19 mouse cellular contexts compared by ENCODE assay signal in the genomic region with DNA sequence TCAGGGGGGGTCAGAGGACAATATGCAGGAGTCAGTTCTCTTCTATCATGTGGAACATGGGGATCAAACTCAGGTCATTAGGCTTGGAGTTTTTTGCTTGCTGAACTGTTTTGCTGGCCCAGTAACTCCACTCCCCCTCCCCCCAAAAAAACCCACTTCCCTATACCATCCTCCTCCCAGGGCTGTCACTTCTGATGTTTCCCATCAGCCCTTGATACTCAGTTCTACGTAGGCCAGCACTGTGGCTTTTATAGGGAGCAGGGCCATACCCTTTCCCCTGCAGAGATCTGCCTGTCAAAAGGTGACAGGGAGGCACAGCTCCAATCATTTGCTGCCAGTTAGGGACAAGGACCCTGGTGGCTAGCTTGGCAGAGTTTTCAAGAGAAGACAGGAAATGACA. TPM values are rescaled to one million over a fixed set of nuclear protein-coding genes. Genes with fewer than 3 reads are reported as not detected.
DNase-seq lines count a peak whose midpoint lies in the region; ATAC-seq and TF ChIP-seq lines count a peak whose summit lies in the region.
"Had no signal": no experiment of that assay in that cellular context is flagged by ENCODE, and none has a peak within 500 bp of the region (broad histone marks: within the 10 kb centered on the region; RNA-seq: fewer than 3 reads in every experiment).

No protein-coding gene starts in this region.

- WGBS in midbrain, postnatal 0 days: 62% methylated on average over 1 of the region's 1 CpGs
- WGBS in forebrain, embryonic 11.5 days: 56% methylated on average over 1 of the region's 1 CpGs

- no peak overlapping the region for H3K9ac ChIP-seq in midbrain, postnatal 0 days (replicated peaks; ENCODE audit: low read length, poor library complexity, severe bottlenecking)
- no peak overlapping the region for H3K9ac ChIP-seq in forebrain, embryonic 11.5 days (ENCODE audit: low read length)
- H3K9ac ChIP-seq: forebrain, embryonic 12.5 days; heart, embryonic 12.5 days; limb, embryonic 13.5 days; liver, embryonic 15.5 days; midbrain, embryonic 15.5 days had no signal

- no peak overlapping the region for H3K4me3 ChIP-seq in bone marrow macrophage, adult 2 months (ENCODE audit: insufficient read depth, low read length)
- no peak overlapping the region for H3K4me3 ChIP-seq in midbrain, postnatal 0 days (ENCODE audit: low read depth, low read length)
- H3K4me3 ChIP-seq in forebrain, embryonic 11.5 days (ENCODE audit: low read depth, low read length): no peak overlapping the region
- H3K4me3 ChIP-seq: forebrain, embryonic 12.5 days; heart, embryonic 12.5 days; limb, embryonic 13.5 days; liver, embryonic 15.5 days; midbrain, embryonic 15.5 days had no signal

- no peaks in the 10 kb centered on the region for H3K27me3 ChIP-seq in midbrain, postnatal 0 days (ENCODE audit: insufficient read depth, low read length)
- H3K27me3 ChIP-seq in forebrain, embryonic 11.5 days (ENCODE audit: control insufficient read depth, insufficient read depth, low read length): 0 out of 2 replicates have a peak, but pooled peaks cover 2% of the 10 kb centered on the region
- H3K27me3 ChIP-seq: limb, embryonic 13.5 days; midbrain, embryonic 15.5 days had no signal

- no peak overlapping the region for H3K4me2 ChIP-seq in midbrain, postnatal 0 days (ENCODE audit: low read depth, low read length, poor library complexity, severe bottlenecking)
- H3K4me2 ChIP-seq in forebrain, embryonic 11.5 days (ENCODE audit: low read depth, low read length, severe bottlenecking): no peak overlapping the region
- H3K4me2 ChIP-seq: forebrain, embryonic 12.5 days; heart, embryonic 12.5 days; limb, embryonic 13.5 days; liver, embryonic 15.5 days; midbrain, embryonic 15.5 days had no signal

- H3K4me1 ChIP-seq in bone marrow macrophage, adult 2 months (ENCODE audit: control insufficient read depth, insufficient read depth, low read length): peaks cover 52% of the 10 kb centered on the region
- peaks cover 2% of the 10 kb centered on the region; the same call in 1 of the 2 replicates for H3K4me1 ChIP-seq in midbrain, postnatal 0 days (ENCODE audit: insufficient read depth, low read length)
- H3K4me1 ChIP-seq in forebrain, embryonic 11.5 days (replicated peaks; ENCODE audit: control insufficient read depth, insufficient read depth, low read length): peaks cover 7% of the 10 kb centered on the region; the same call in 1 of the 2 replicates

- H3K36me3 ChIP-seq in midbrain, postnatal 0 days (ENCODE audit: insufficient read depth, low read length): no peaks in the 10 kb centered on the region
- no peaks in the 10 kb centered on the region for H3K36me3 ChIP-seq in forebrain, embryonic 11.5 days (ENCODE audit: control insufficient read depth, insufficient read depth, low read length)
- H3K36me3 ChIP-seq: forebrain, embryonic 12.5 days; heart, embryonic 12.5 days; limb, embryonic 13.5 days; liver, embryonic 15.5 days; midbrain, embryonic 15.5 days had no signal

- ATAC-seq in megakaryocyte, adult 5-6 weeks (ENCODE audit: poor library complexity, severe bottlenecking): peak; percentile 70
- ATAC-seq in midbrain, postnatal 0 days (ENCODE audit: low FRiP score): no peak
- no peak for ATAC-seq in forebrain, embryonic 11.5 days (replicated peaks; ENCODE audit: low FRiP score)
- ATAC-seq: hindbrain, postnatal 0 days; midbrain, embryonic 15.5 days had no signal

- no peak for TF ChIP-seq CTCF in bone marrow macrophage, adult 2 months (IDR thresholded peaks at IDR 0.05; ENCODE audit: low read depth, low read length)
- no peak for TF ChIP-seq CTCF in midbrain, postnatal 0 days (IDR thresholded peaks at IDR 0.05)

- DNase-seq in thymus, postnatal 25 days: peak; percentile 22
- DNase-seq in thymus, postnatal 0 days (ENCODE audit: low spot score): no peak
- DNase-seq in urinary bladder, postnatal 36 days (ENCODE audit: low spot score in 2 of 2): no peak
- no peak for DNase-seq in midbrain, postnatal 0 days (ENCODE audit: low spot score)
- no peak for DNase-seq in forebrain, embryonic 11.5 days (ENCODE audit: low spot score)
- DNase-seq: adrenal gland, postnatal 14 days; cerebellum, adult 2 months; gastrocnemius, postnatal 36 days; heart, postnatal 4 days; kidney, adult 9 months; kidney, postnatal 4 days had no signal

- no peaks in the 10 kb centered on the region for H3K9me3 ChIP-seq in midbrain, postnatal 0 days (ENCODE audit: low read length)
- H3K9me3 ChIP-seq in forebrain, embryonic 11.5 days (ENCODE audit: control insufficient read depth, low read length): no peaks in the 10 kb centered on the region
- H3K9me3 ChIP-seq: forebrain, embryonic 12.5 days; limb, embryonic 13.5 days; liver, embryonic 15.5 days; midbrain, embryonic 15.5 days had no signal

- no peak for TF ChIP-seq POLR2A in bone marrow macrophage, adult 2 months (IDR thresholded peaks at IDR 0.05; ENCODE audit: borderline replicate concordance, low read depth, low read length)

- peak overlapping the region; percentile 78 for H3K27ac ChIP-seq in bone marrow macrophage, adult 2 months (ENCODE audit: insufficient read depth, low read depth, low read length)
- no peak overlapping the region for H3K27ac ChIP-seq in midbrain, postnatal 0 days (ENCODE audit: low read depth, low read length)
- no peak overlapping the region for H3K27ac ChIP-seq in forebrain, embryonic 11.5 days (ENCODE audit: low read depth, low read length)
- H3K27ac ChIP-seq: forebrain, embryonic 12.5 days; hindbrain, postnatal 0 days; limb, embryonic 13.5 days; liver, embryonic 15.5 days; midbrain, embryonic 15.5 days had no signal

RNA-seq across cellular contexts. Expression of a gene that starts 5.6 kb away (rescaled TPM):
- polyA plus RNA-seq in thymus, postnatal 0 days (2015; fragmentation: Nextera tagmentation; extraction: Ambion mirVana): 54.4 and 64.4 TPM in 2 replicates
- polyA plus RNA-seq in bone marrow macrophage, adult 2 months (2012; ENCODE audit: insufficient read depth, insufficient read length, missing spikeins): 103 and 111 TPM in 2 replicates
- 22.7 and 24.4 TPM in 2 replicates for total RNA-seq in megakaryocyte, adult 5-6 weeks (2015)
- 35.4 and 41.2 TPM in 2 replicates for total RNA-seq in megakaryocyte, adult 5-6 weeks (2017)
- 35.8 and 37.0 TPM in 2 replicates for total RNA-seq in midbrain, postnatal 0 days (2014; rRNA removed)
- 21.6 and 21.9 TPM in 2 replicates for polyA plus RNA-seq in midbrain, postnatal 0 days (2015; fragmentation: Nextera tagmentation; extraction: Ambion mirVana)
- 17.4 and 19.1 TPM in 2 replicates for polyA plus RNA-seq in forebrain, embryonic 11.5 days (2014; fragmentation: Nextera tagmentation; extraction: Ambion mirVana)

RNA-seq across cellular contexts. Expression of a gene that starts 22.8 kb away (rescaled TPM):
- 19.8 and 21.0 TPM in 2 replicates for polyA plus RNA-seq in thymus, postnatal 0 days (2015; fragmentation: Nextera tagmentation; extraction: Ambion mirVana)
- polyA plus RNA-seq in bone marrow macrophage, adult 2 months (2012; ENCODE audit: insufficient read depth, insufficient read length, missing spikeins): 37.2 and 39.8 TPM in 2 replicates
- total RNA-seq in megakaryocyte, adult 5-6 weeks (2015): 12.9 and 13.3 TPM in 2 replicates
- 19.0 and 24.1 TPM in 2 replicates for total RNA-seq in megakaryocyte, adult 5-6 weeks (2017)
- total RNA-seq in midbrain, postnatal 0 days (2014; rRNA removed): 19.7 and 19.8 TPM in 2 replicates
- polyA plus RNA-seq in midbrain, postnatal 0 days (2015; fragmentation: Nextera tagmentation; extraction: Ambion mirVana): 13.6 and 13.9 TPM in 2 replicates
- polyA plus RNA-seq in forebrain, embryonic 11.5 days (2014; fragmentation: Nextera tagmentation; extraction: Ambion mirVana): 8.7 and 9.3 TPM in 2 replicates
